Mouse (Mus musculus): ENCODE measurements around the gene 2310003L06Rik. TPM values are rescaled to one million over a fixed set of nuclear protein-coding genes. Genes with fewer than 3 reads are reported as not detected.

2310003L06Rik gene
- polyA plus RNA-seq, 1 experiment from 2014 or later: not detected

Other genes with a start within 250 kb of the 2310003L06Rik start
- not detected in 2 replicates for gene Csn1s2a, start 194.9 kb upstream of the 2310003L06Rik start, polyA plus RNA-seq (2016; fragmentation: Nextera tagmentation; extraction: Ambion mirVana)
- gene Csn1s2b, start 161.4 kb upstream of the 2310003L06Rik start, polyA plus RNA-seq (2016; fragmentation: Nextera tagmentation; extraction: Ambion mirVana): not detected in 2 replicates
- gene Prr27, start 143.8 kb upstream of the 2310003L06Rik start, polyA plus RNA-seq (2016; fragmentation: Nextera tagmentation; extraction: Ambion mirVana): not detected in 2 replicates
- not detected in 2 replicates for gene Odam, start 84.4 kb upstream of the 2310003L06Rik start, polyA plus RNA-seq (2016; fragmentation: Nextera tagmentation; extraction: Ambion mirVana)
- not detected in 2 replicates for gene Csn3, start 43.9 kb upstream of the 2310003L06Rik start, polyA plus RNA-seq (2016; fragmentation: Nextera tagmentation; extraction: Ambion mirVana)
- gene Gm28434, start 58 bp downstream of the 2310003L06Rik start, polyA plus RNA-seq (2016; fragmentation: Nextera tagmentation; extraction: Ambion mirVana): not detected in 2 replicates
- gene Cabs1, start 10.0 kb downstream of the 2310003L06Rik start, polyA plus RNA-seq (2016; fragmentation: Nextera tagmentation; extraction: Ambion mirVana): not detected in 2 replicates
- not detected in 2 replicates for gene Smr3a, start 33.1 kb downstream of the 2310003L06Rik start, polyA plus RNA-seq (2016; fragmentation: Nextera tagmentation; extraction: Ambion mirVana)
- gene Smr2, start 117.1 kb downstream of the 2310003L06Rik start, polyA plus RNA-seq (2016; fragmentation: Nextera tagmentation; extraction: Ambion mirVana): not detected in 2 replicates
- gene Gm11116, start 142.1 kb downstream of the 2310003L06Rik start, polyA plus RNA-seq (2016; fragmentation: Nextera tagmentation; extraction: Ambion mirVana): not detected in 2 replicates
- gene Gm11115, start 184.6 kb downstream of the 2310003L06Rik start, polyA plus RNA-seq (2016; fragmentation: Nextera tagmentation; extraction: Ambion mirVana): not detected in 2 replicates

All from midbrain, embryonic 12.5 days (tissue).